24 mouse cellular contexts compared by ENCODE assay signal in genomic region chr3:37686219-37686618, GRCm38 (mm10). TPM values are rescaled to one million over a fixed set of nuclear protein-coding genes. Genes with fewer than 3 reads are reported as not detected.
DNase-seq lines count a peak whose midpoint lies in the region; ATAC-seq lines count a peak whose summit lies in the region.
"Had no signal": no experiment of that assay in that cellular context is flagged by ENCODE, and none has a peak within 500 bp of the region (broad histone marks: within the 10 kb centered on the region; RNA-seq: fewer than 3 reads in every experiment).

No protein-coding gene starts in this region.

- 29% methylated on average over 7 of the region's 7 CpGs for WGBS in intestine, embryonic 14.5 days
- WGBS in intestine, embryonic 16.5 days = 20% methylated on average over 7 of the region's 7 CpGs
- 43% methylated on average over 7 of the region's 7 CpGs for WGBS in liver, embryonic 11.5 days
- WGBS in liver, embryonic 15.5 days (ENCODE audit: insufficient replicate concordance) = 25% methylated on average over 7 of the region's 7 CpGs

- H3K27ac ChIP-seq in intestine, embryonic 14.5 days (ENCODE audit: low read depth) = no peak overlapping the region
- H3K27ac ChIP-seq in intestine, embryonic 16.5 days (ENCODE audit: low read length) = no peak overlapping the region
- H3K27ac ChIP-seq in liver, embryonic 11.5 days (ENCODE audit: low read depth, low read length) = no peak overlapping the region
- H3K27ac ChIP-seq in liver, embryonic 15.5 days (replicated peaks) = no peak overlapping the region
- H3K27ac ChIP-seq: forebrain, embryonic 15.5 days; hindbrain, embryonic 15.5 days had no signal

- no peak for ATAC-seq in intestine, embryonic 14.5 days (replicated peaks; ENCODE audit: low FRiP score, low TSS enrichment, low read depth)
- no peak for ATAC-seq in intestine, embryonic 16.5 days
- ATAC-seq in liver, embryonic 11.5 days (replicated peaks; ENCODE audit: low FRiP score) = no peak
- ATAC-seq in liver, embryonic 15.5 days (ENCODE audit: insufficient read depth) = no peak
- ATAC-seq: forebrain, embryonic 15.5 days had no signal

- no peak overlapping the region for H3K9ac ChIP-seq in intestine, embryonic 14.5 days (ENCODE audit: low read length)
- H3K9ac ChIP-seq in intestine, embryonic 16.5 days (ENCODE audit: low read depth, low read length) = no peak overlapping the region
- H3K9ac ChIP-seq in liver, embryonic 11.5 days (ENCODE audit: low read depth, low read length) = no peak overlapping the region
- H3K9ac ChIP-seq in liver, embryonic 15.5 days = no peak overlapping the region
- H3K9ac ChIP-seq: embryonic facial prominence, embryonic 15.5 days; forebrain, embryonic 15.5 days; hindbrain, embryonic 15.5 days; limb, embryonic 15.5 days had no signal

- no peaks in the 10 kb centered on the region for H3K36me3 ChIP-seq in intestine, embryonic 14.5 days (ENCODE audit: control insufficient read depth, insufficient read depth, low read length)
- H3K36me3 ChIP-seq in intestine, embryonic 16.5 days (ENCODE audit: control insufficient read depth, insufficient read depth, low read length) = no peaks in the 10 kb centered on the region
- no peaks in the 10 kb centered on the region for H3K36me3 ChIP-seq in liver, embryonic 11.5 days (ENCODE audit: control insufficient read depth, insufficient read depth, low read length)
- no peaks in the 10 kb centered on the region for H3K36me3 ChIP-seq in liver, embryonic 15.5 days (replicated peaks)
- H3K36me3 ChIP-seq: embryonic facial prominence, embryonic 15.5 days; forebrain, embryonic 15.5 days; heart, embryonic 13.5 days; hindbrain, embryonic 15.5 days; limb, embryonic 15.5 days; midbrain, embryonic 10.5 days had no signal

- 0 out of 2 replicates have a peak, but pooled peaks cover 5% of the 10 kb centered on the region for H3K4me1 ChIP-seq in intestine, embryonic 14.5 days (replicated peaks; ENCODE audit: control insufficient read depth, insufficient read depth, low read length)
- H3K4me1 ChIP-seq in intestine, embryonic 16.5 days (ENCODE audit: control insufficient read depth, insufficient read depth, low read length) = peaks cover 15% of the 10 kb centered on the region
- peaks cover 6% of the 10 kb centered on the region for H3K4me1 ChIP-seq in liver, embryonic 11.5 days (replicated peaks; ENCODE audit: control insufficient read depth, insufficient read depth, low read length)
- no peaks in the 10 kb centered on the region for H3K4me1 ChIP-seq in liver, embryonic 15.5 days (replicated peaks)
- H3K4me1 ChIP-seq: forebrain, embryonic 15.5 days had no signal

- DNase-seq in intestine, embryonic 14.5 days (ENCODE audit: low spot score) = no peak
- no peak for DNase-seq in liver, embryonic 11.5 days (ENCODE audit: low spot score)
- DNase-seq in liver = no peak
- DNase-seq in lung, postnatal 36 days = peak; percentile 24
- DNase-seq in lung, postnatal 4 days = no peak
- no peak for DNase-seq in right cerebral cortex, postnatal 36 days (ENCODE audit: low spot score in 2 of 2)
- DNase-seq: adrenal gland, adult 2 months; cerebellum, adult 11 months; cerebellum, adult 9-11 months; gastrocnemius, postnatal 10 days; heart, adult 18-20 months; heart, postnatal 36 days; left cerebral cortex, postnatal 4 days; spleen, adult 18-20 months; thymus, postnatal 14 days had no signal

- H3K4me3 ChIP-seq in intestine, embryonic 14.5 days (ENCODE audit: low read depth, low read length) = no peak overlapping the region
- no peak overlapping the region for H3K4me3 ChIP-seq in intestine, embryonic 16.5 days (ENCODE audit: low read length)
- no peak overlapping the region for H3K4me3 ChIP-seq in liver, embryonic 11.5 days (ENCODE audit: low read depth, low read length)
- no peak overlapping the region for H3K4me3 ChIP-seq in liver, embryonic 15.5 days (replicated peaks)

- H3K4me2 ChIP-seq in intestine, embryonic 14.5 days (ENCODE audit: low read length) = peak overlapping the region; percentile 13; the same call in 1 of the 2 replicates
- H3K4me2 ChIP-seq in intestine, embryonic 16.5 days (ENCODE audit: low read depth, low read length) = no peak overlapping the region
- H3K4me2 ChIP-seq in liver, embryonic 11.5 days = peak overlapping the region; percentile 19; the same call in 1 of the 2 replicates
- peak overlapping the region; percentile 45 for H3K4me2 ChIP-seq in liver, embryonic 15.5 days

- no peaks in the 10 kb centered on the region for H3K9me3 ChIP-seq in intestine, embryonic 14.5 days (ENCODE audit: control insufficient read depth, low read length)
- H3K9me3 ChIP-seq in intestine, embryonic 16.5 days (ENCODE audit: control insufficient read depth, low read length) = no peaks in the 10 kb centered on the region
- H3K9me3 ChIP-seq in liver, embryonic 11.5 days (ENCODE audit: control insufficient read depth, low read length) = no peaks in the 10 kb centered on the region
- no peaks in the 10 kb centered on the region for H3K9me3 ChIP-seq in liver, embryonic 15.5 days (replicated peaks)
- H3K9me3 ChIP-seq: embryonic facial prominence, embryonic 15.5 days; forebrain, embryonic 15.5 days; heart, embryonic 13.5 days; hindbrain, embryonic 15.5 days; limb, embryonic 15.5 days; midbrain, embryonic 10.5 days had no signal

- H3K27me3 ChIP-seq in intestine, embryonic 14.5 days (replicated peaks; ENCODE audit: control insufficient read depth, insufficient read depth, low read length) = no peaks in the 10 kb centered on the region
- H3K27me3 ChIP-seq in intestine, embryonic 16.5 days (replicated peaks; ENCODE audit: control insufficient read depth, insufficient read depth, low read length) = no peaks in the 10 kb centered on the region
- peaks cover 24% of the 10 kb centered on the region for H3K27me3 ChIP-seq in liver, embryonic 11.5 days (replicated peaks; ENCODE audit: control insufficient read depth, insufficient read depth, low read length)
- H3K27me3 ChIP-seq in liver, embryonic 15.5 days = peaks cover 59% of the 10 kb centered on the region
- H3K27me3 ChIP-seq: CH12.LX; embryonic facial prominence, embryonic 15.5 days; forebrain, embryonic 15.5 days; limb, embryonic 15.5 days had no signal

RNA-seq across cellular contexts. Expression of gene Gm5148, which starts 38.1 kb away (rescaled TPM):
- polyA plus RNA-seq in intestine, embryonic 14.5 days (2014; fragmentation: Nextera tagmentation; extraction: Ambion mirVana) = 5.2 and 6.0 TPM in 2 replicates
- polyA plus RNA-seq in intestine, embryonic 16.5 days (2015; fragmentation: Nextera tagmentation; extraction: Ambion mirVana) = 4.0 and 5.9 TPM in 2 replicates
- polyA plus RNA-seq in liver, embryonic 11.5 days (2014; fragmentation: Nextera tagmentation; extraction: Ambion mirVana) = 3.7 and 4.8 TPM in 2 replicates
- polyA plus RNA-seq in liver, embryonic 15.5 days (2015; fragmentation: Nextera tagmentation; extraction: Ambion mirVana) = 2.2 and 2.6 TPM in 2 replicates

RNA-seq across cellular contexts. Expression of gene Spry1, which starts 46.5 kb away (rescaled TPM):
- 18.4 and 18.5 TPM in 2 replicates for polyA plus RNA-seq in intestine, embryonic 14.5 days (2014; fragmentation: Nextera tagmentation; extraction: Ambion mirVana)
- polyA plus RNA-seq in intestine, embryonic 16.5 days (2015; fragmentation: Nextera tagmentation; extraction: Ambion mirVana) = 11.3 and 13.4 TPM in 2 replicates
- 6.2 and 8.0 TPM in 2 replicates for polyA plus RNA-seq in liver, embryonic 11.5 days (2014; fragmentation: Nextera tagmentation; extraction: Ambion mirVana)
- 3.0 and 3.9 TPM in 2 replicates for polyA plus RNA-seq in liver, embryonic 15.5 days (2015; fragmentation: Nextera tagmentation; extraction: Ambion mirVana)
